Mouse (Mus musculus): ENCODE measurements around the gene Prkg1.

GRCm38 (mm10) chr19:31351796-31352195 lies 413.0 kb downstream of the Prkg1 start:
- TF ChIP-seq CTCF (IDR thresholded peaks at IDR 0.05; ENCODE audit: control insufficient read depth, insufficient read depth, low read length): no peak
- no peak for TF ChIP-seq POLR2A (IDR thresholded peaks at IDR 0.05; ENCODE audit: borderline replicate concordance, control insufficient read depth, low read depth, low read length)

Data from bone marrow, adult 2 months (tissue).